Mouse (Mus musculus) regulatory T cell (primary cell): Measurements from ENCODE around the gene Rab36.
"Not testable (repeated sequence)": the region's sequence is repeated elsewhere in the genome, so short reads cannot be mapped to it uniquely, and the experiment has no call there.

Experiments
- in situ Hi-C: fragments of 300-600 bp; cut with MboI, MseI; formaldehyde crosslinking; loops from one replicate; pipeline ENCODE4 v1.15.1; 2025; ENCODE audit warnings: high pct_unique_total_duplicates

The Rab36 gene

GRCm38 (mm10) chr10:75036883-75037379, at the start of gene Rab36:
Gene Rab36, plus strand, starts transcription at chr10:75037058.
- in situ Hi-C loops = no loop called here

DNA sequence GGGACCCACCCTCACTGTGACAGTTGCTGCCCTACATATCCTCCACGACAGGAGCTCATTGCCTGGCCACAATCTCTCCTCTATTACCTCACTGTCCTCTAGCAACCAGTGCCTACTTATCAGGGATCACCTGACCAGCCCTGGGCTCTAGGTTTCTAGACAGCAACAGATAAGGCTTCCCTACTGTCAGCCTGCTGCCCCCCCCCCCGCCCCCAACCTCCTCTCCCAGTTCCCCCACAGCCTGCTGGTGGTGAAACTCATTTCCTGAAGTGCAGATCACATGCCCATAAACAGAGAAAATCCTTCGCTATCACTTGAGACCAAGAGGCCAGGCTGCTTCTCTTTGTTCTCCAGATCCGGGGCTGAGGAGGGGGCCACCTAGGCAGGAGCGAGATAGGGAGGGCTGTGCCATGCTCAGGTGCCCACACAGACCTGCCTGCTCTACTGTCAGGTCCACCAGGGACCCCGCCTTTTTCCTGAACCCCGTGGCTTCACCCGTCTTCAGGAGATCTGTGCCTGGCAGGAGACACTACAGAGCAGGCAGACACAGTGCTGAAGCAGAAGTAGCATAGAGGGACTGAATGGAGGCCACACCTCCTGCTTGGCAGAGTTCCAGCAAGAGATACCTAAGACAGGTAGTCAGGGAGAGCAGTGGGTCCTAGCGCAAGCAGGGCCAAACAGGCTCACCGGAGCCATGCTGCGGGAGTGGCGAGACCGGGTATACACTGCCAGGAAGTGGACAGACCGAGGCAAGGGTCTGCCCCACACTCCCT, 49.0 kb upstream of the Rab36 start:
- in situ Hi-C loops = no loop called here

DNA sequence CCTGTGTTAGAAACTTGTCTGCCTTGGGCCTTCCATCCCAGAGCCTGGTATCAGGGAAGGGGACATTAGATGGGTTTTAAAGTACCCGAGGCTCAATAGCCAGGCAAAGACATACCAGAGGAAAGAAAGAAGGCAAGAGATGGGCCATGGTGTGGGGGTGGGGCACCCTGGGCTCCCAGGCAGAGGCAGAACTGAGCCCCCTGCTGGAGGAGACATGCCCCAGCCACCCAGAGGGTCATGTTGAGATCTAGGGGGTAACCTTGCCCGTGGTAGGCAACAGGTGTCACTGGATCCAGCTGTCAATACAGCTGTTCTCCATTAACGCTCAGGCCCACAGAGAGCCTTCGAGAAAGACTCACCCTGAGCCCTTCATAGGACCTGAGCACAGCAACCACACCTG, 47.0 kb upstream of the Rab36 start:
- in situ Hi-C loops = no loop called here

- in situ Hi-C loops = no loop called here
These were observed 46.1 kb upstream of the Rab36 start for GRCm38 (mm10) chr10:74990584-74991322.

GRCm38 (mm10) chr10:74994863-74995262, 42.0 kb upstream of the Rab36 start:
- in situ Hi-C loops = no loop called here

GRCm38 (mm10) chr10:74995377-74995776, 41.5 kb upstream of the Rab36 start:
- in situ Hi-C loops = no loop called here

GRCm38 (mm10) chr10:75001391-75001790, 35.5 kb upstream of the Rab36 start:
- in situ Hi-C loops = no loop called here

- in situ Hi-C loops = no loop called here
These were observed 32.8 kb upstream of the Rab36 start for GRCm38 (mm10) chr10:75004067-75004466.

GRCm38 (mm10) chr10:75006889-75007662, 29.8 kb upstream of the Rab36 start:
- in situ Hi-C loops = loop anchor here (5.0 kb wide), 1 partner anchor 65 kb away; no protein-coding TSS in a partner anchor

- in situ Hi-C loops = no loop called here
These were observed 26.2 kb upstream of the Rab36 start for GRCm38 (mm10) chr10:75010704-75011103.

DNA sequence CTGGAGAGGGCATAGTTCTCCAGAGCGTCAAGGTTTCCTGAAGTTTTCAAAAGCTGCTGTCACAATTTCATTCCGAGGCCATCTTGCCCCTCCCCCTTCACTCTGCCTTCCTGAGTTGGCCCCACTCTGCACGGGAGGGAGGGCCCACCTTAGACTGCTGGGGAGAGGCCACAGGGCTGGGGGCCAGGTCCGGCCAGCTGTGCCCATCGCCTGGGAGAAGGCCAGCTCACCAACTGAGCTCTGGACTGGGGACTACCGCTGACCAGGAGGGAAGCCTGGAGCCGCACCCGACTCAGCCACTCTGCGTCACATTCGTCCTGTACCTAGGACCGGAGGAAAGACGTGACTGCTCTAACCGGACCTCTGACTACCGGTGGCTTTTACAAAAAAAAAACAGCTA, 21.4 kb upstream of the Rab36 start:
- in situ Hi-C loops = no loop called here

DNA sequence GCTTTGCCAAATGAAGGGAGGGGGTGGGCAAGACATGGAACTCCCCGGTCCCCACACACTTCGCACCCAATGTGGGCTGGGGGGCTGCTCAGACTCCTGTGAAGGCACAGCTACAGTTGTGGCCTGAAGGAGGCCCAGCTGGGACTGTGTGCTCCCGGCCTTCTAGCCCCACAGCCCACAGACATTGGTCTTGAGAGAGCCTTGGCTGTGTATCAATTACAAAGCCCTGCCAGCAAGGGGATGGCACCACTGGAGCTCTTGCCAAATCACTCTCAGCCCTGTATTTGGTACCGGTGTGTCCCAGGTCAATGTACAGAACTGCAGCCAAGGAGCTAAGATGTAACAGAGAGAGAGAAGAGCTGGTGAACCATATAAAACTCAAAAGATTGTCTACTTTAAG, 20.4 kb upstream of the Rab36 start:
- in situ Hi-C loops = no loop called here

DNA sequence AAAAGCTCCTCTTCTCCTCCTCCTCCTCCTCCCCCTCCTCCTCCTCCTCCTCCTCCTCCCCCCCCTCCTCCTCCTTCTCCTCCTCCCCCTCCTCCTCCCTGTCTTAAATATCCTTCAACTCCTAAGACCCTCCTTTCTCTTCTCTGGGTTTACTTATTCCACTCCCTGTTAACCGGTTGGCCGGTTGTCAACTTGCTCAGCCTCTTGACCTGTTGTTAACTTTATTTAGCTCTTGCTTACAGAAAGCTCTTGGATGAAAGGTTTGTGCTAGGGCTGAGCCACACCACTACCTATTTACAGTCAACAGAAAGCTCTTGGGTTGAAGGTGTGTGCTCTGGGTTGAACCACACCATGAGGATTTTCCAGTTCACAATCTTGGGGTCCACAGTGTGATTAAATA, 16.6 kb upstream of the Rab36 start:
- in situ Hi-C loops = no loop called here

GRCm38 (mm10) chr10:75021138-75021537, 15.7 kb upstream of the Rab36 start:
- in situ Hi-C loops = no loop called here

DNA sequence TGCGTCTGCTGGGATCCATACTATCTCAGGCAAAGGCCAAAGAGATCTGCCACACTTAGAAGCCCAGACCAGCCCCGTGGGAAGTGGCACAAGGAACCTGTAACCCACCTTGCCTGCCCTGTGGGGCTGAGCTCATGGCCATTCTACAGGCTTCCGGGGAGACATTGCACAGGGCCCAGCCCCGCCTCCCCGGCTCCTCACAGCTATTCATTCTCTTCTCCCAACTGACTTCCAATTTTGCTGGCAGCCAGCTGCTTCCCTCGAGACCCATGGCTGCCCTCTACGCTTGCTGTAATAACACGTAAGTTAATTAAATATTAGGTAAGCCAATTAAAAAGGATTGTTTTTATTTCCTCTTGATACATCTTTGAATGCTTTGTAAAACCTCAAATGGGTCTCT, 10.4 kb upstream of the Rab36 start:
- in situ Hi-C loops = no loop called here

- in situ Hi-C loops = no loop called here
These were observed 8.1 kb upstream of the Rab36 start for GRCm38 (mm10) chr10:75028743-75029142.

- in situ Hi-C loops = no loop called here
These were observed 7.2 kb upstream of the Rab36 start for GRCm38 (mm10) chr10:75029677-75030076.

GRCm38 (mm10) chr10:75030234-75030633, 6.6 kb upstream of the Rab36 start:
- in situ Hi-C loops = no loop called here

GRCm38 (mm10) chr10:75031345-75032114, 5.3 kb upstream of the Rab36 start:
- in situ Hi-C loops = no loop called here

GRCm38 (mm10) chr10:75032395-75032794, 4.5 kb upstream of the Rab36 start, which contains the start of gene Rsph14:
Gene Rsph14, minus strand, starts transcription at chr10:75032586.
- in situ Hi-C loops = no loop called here

DNA sequence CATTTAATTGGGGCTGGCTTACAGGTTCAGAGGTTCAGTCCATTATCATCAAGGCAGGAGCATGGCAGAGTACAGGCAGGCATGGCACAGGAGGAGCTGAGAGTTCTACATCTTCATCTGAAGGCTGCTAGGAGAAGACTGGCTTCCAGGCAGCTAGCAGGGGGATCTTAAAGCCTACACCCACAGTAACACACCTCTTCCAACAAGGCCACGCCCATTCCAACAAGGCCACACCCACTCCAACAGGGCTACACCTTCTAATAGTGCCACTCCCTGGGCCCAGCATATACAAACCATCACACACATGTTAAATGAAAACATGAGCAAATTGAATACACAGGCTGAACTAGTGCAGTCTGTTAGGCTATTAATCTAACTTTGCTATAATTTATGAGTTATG, 5.2 kb downstream of the Rab36 start:
- in situ Hi-C loops = not testable (repeated sequence)
